Mouse (Mus musculus) spleen, adult 2 months (tissue): ENCODE measurements around the gene Tmem82.

Experiments
- CTCF ChIP-seq: fragments of 200-500 bp; IDR thresholded peaks from 2 replicates; pipeline ENCODE4 v1.5.1; 2011; ENCODE audit warnings: mild to moderate bottlenecking, inconsistent platforms; ENCODE audit not compliant: insufficient read depth, insufficient read length, insufficient replicate concordance; ENCODE audit errors: extremely low read depth
- POLR2A ChIP-seq: fragments of 200-500 bp; IDR thresholded peaks from 2 replicates; pipeline ENCODE4 v1.6.1; 2011; ENCODE audit warnings: low read depth, low read length, inconsistent platforms

DNA sequence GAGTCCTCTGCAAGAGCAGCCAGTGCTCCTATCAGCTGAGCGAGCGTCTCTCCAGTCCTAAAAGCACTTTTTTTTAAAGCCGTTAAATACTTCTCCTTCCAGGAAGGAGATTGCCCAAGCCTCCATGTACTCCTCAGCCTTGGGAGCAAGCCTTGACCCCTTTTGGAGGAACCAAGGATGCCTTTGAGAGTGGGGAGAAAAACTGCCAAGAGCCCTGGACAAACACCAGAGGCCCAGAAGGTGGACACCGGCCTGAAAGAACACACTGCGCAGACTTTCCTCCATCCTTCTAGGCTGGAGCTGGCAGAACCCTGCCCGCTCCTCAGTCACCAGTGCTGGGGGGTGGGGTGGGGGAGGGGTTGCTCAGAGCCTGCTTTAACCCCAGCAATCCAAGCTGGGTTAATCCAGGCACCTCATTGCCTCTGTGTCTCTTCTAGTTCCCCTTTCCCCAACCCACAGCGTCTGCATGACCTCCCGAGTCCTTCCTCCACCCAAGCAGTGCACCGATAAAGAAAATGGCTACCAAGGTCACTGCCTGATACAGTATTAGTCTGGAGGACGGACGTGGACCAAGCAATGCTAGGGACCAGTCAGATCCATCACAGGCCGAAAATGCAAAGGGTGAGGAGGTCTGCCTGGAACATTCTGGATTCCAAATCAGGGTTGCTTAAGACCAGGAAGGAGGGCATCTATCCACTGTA lies 37.6 kb upstream of the Tmem82 start:
- no peak for TF ChIP-seq POLR2A
- TF ChIP-seq CTCF = no peak
